Mouse (Mus musculus): ENCODE results near the gene Dazap1.

GRCm38 (mm10) chr10:80279273-80279672 is 18.0 kb downstream of the Dazap1 start:
- TF ChIP-seq CTCF (IDR thresholded peaks at IDR 0.05; ENCODE audit: low read depth, low read length), result no peak
- TF ChIP-seq POLR2A (IDR thresholded peaks at IDR 0.05; ENCODE audit: extremely low read depth, insufficient read depth, low read length), result no peak

All from liver, adult 2 months (tissue).